Mouse (Mus musculus): ENCODE results near the gene Actl10. TPM values are rescaled to one million over a fixed set of nuclear protein-coding genes. Genes with fewer than 3 reads are reported as not detected.

Gene Actl10
- polyA plus RNA-seq (2015; fragmentation: Nextera tagmentation; extraction: Ambion mirVana): 0.33 and 0.47 TPM in 2 replicates

GRCm38 (mm10) chr2:154551476-154551875, at the start of gene Actl10:
Actl10 (plus strand) TSS chr2:154551776.
- no peak within 1 kb of the TSS for H3K27ac ChIP-seq
- H3K9me3 ChIP-seq: no peaks in the 10 kb centered on the region
- H3K4me2 ChIP-seq (replicated peaks): peak within 1 kb of the TSS; percentile 55
- H3K9ac ChIP-seq: peak within 1 kb of the TSS; percentile 36
- H3K4me3 ChIP-seq: peak within 1 kb of the TSS; percentile 19
- H3K27me3 ChIP-seq: peaks cover 39% of the 10 kb centered on the region
- no peaks in the 10 kb centered on the region for H3K36me3 ChIP-seq
- WGBS: 69% methylated on average over 4 of the region's 4 CpGs
- ATAC-seq (ENCODE audit: low FRiP score, low read depth): no peak
- peaks cover 26% of the 10 kb centered on the region for H3K4me1 ChIP-seq

GRCm38 (mm10) chr2:154507076-154507475, 44.5 kb upstream of the Actl10 start:
- no peak overlapping the region for H3K9ac ChIP-seq
- H3K4me3 ChIP-seq: no peak overlapping the region
- H3K4me1 ChIP-seq: no peaks in the 10 kb centered on the region; the same call in 1 of the 2 replicates
- 37% methylated on average over 2 of the region's 2 CpGs for WGBS
- no peak overlapping the region for H3K27ac ChIP-seq
- ATAC-seq (ENCODE audit: low FRiP score, low read depth): no peak
- H3K36me3 ChIP-seq: peaks cover 70% of the 10 kb centered on the region
- H3K27me3 ChIP-seq: no peaks in the 10 kb centered on the region
- no peaks in the 10 kb centered on the region for H3K9me3 ChIP-seq
- no peak overlapping the region for H3K4me2 ChIP-seq (replicated peaks)

GRCm38 (mm10) chr2:154507566-154508283, 43.9 kb upstream of the Actl10 start:
- Histone ChIP-seq H3K9ac (no peak overlapping the region), H3K4me1 (no peaks in the 10 kb centered on the region; the same call in 1 of the 2 replicates), H3K4me3 (no peak overlapping the region), H3K4me2 (replicated peaks) (no peak overlapping the region), H3K27me3 (no peaks in the 10 kb centered on the region), H3K36me3 (peaks cover 69% of the 10 kb centered on the region), H3K9me3 (no peaks in the 10 kb centered on the region), H3K27ac (no peak overlapping the region)
- WGBS: 70% methylated on average over 9 of the region's 9 CpGs
- ATAC-seq (ENCODE audit: low FRiP score, low read depth): no peak

GRCm38 (mm10) chr2:154508450-154508849, 43.1 kb upstream of the Actl10 start:
- peaks cover 69% of the 10 kb centered on the region for H3K36me3 ChIP-seq
- no peak overlapping the region for H3K4me2 ChIP-seq (replicated peaks)
- WGBS: 94% methylated on average over 4 of the region's 4 CpGs
- H3K27me3 ChIP-seq: no peaks in the 10 kb centered on the region
- no peak for ATAC-seq (ENCODE audit: low FRiP score, low read depth)
- H3K27ac ChIP-seq: no peak overlapping the region
- H3K9ac ChIP-seq: no peak overlapping the region
- no peaks in the 10 kb centered on the region for H3K9me3 ChIP-seq
- no peaks in the 10 kb centered on the region; the same call in 1 of the 2 replicates for H3K4me1 ChIP-seq
- H3K4me3 ChIP-seq: no peak overlapping the region

GRCm38 (mm10) chr2:154510141-154510540, 41.4 kb upstream of the Actl10 start:
- no peak overlapping the region for H3K27ac ChIP-seq
- 95% methylated on average over 3 of the region's 3 CpGs for WGBS
- no peaks in the 10 kb centered on the region for H3K27me3 ChIP-seq
- no peaks in the 10 kb centered on the region; the same call in 1 of the 2 replicates for H3K4me1 ChIP-seq
- no peak overlapping the region for H3K4me3 ChIP-seq
- H3K36me3 ChIP-seq: peaks cover 59% of the 10 kb centered on the region
- no peak for ATAC-seq (ENCODE audit: low FRiP score, low read depth)
- H3K9me3 ChIP-seq: no peaks in the 10 kb centered on the region
- H3K4me2 ChIP-seq (replicated peaks): no peak overlapping the region
- H3K9ac ChIP-seq: no peak overlapping the region

GRCm38 (mm10) chr2:154516944-154517343, 34.6 kb upstream of the Actl10 start:
- no peak for ATAC-seq (ENCODE audit: low FRiP score, low read depth)

GRCm38 (mm10) chr2:154517424-154517823, 34.2 kb upstream of the Actl10 start:
- Histone ChIP-seq H3K9ac (no peak overlapping the region), H3K4me2 (replicated peaks) (no peak overlapping the region), H3K9me3 (no peaks in the 10 kb centered on the region), H3K27ac (no peak overlapping the region), H3K36me3 (peaks cover 55% of the 10 kb centered on the region), H3K27me3 (no peaks in the 10 kb centered on the region), H3K4me1 (no peaks in the 10 kb centered on the region), H3K4me3 (no peak overlapping the region)
- 94% methylated on average over 5 of the region's 5 CpGs for WGBS
- ATAC-seq (ENCODE audit: low FRiP score, low read depth): no peak

More at GRCm38 (mm10) chr2:154516944-154517343, 34.6 kb upstream of the Actl10 start:
- Histone ChIP-seq H3K27ac (no peak overlapping the region), H3K4me1 (no peaks in the 10 kb centered on the region), H3K36me3 (peaks cover 57% of the 10 kb centered on the region), H3K27me3 (no peaks in the 10 kb centered on the region), H3K9me3 (no peaks in the 10 kb centered on the region), H3K4me3 (no peak overlapping the region), H3K9ac (no peak overlapping the region), H3K4me2 (replicated peaks) (no peak overlapping the region)
- WGBS: 86% methylated on average over 3 of the region's 3 CpGs

GRCm38 (mm10) chr2:154521449-154521848, 30.1 kb upstream of the Actl10 start:
- ATAC-seq (ENCODE audit: low FRiP score, low read depth): no peak
- no peaks in the 10 kb centered on the region for H3K9me3 ChIP-seq
- no peak overlapping the region for H3K4me2 ChIP-seq (replicated peaks)
- peaks cover 80% of the 10 kb centered on the region for H3K36me3 ChIP-seq
- H3K27ac ChIP-seq: no peak overlapping the region
- no peaks in the 10 kb centered on the region for H3K27me3 ChIP-seq
- H3K4me1 ChIP-seq: no peaks in the 10 kb centered on the region
- no peak overlapping the region for H3K4me3 ChIP-seq
- no peak overlapping the region for H3K9ac ChIP-seq

- H3K9ac ChIP-seq: no peak overlapping the region
- H3K27ac ChIP-seq: no peak overlapping the region
- 93% methylated on average over 5 of the region's 5 CpGs for WGBS
- H3K36me3 ChIP-seq: peaks cover 80% of the 10 kb centered on the region
- no peak overlapping the region for H3K4me3 ChIP-seq
- no peaks in the 10 kb centered on the region for H3K4me1 ChIP-seq
- H3K4me2 ChIP-seq (replicated peaks): no peak overlapping the region
- H3K9me3 ChIP-seq: no peaks in the 10 kb centered on the region
- no peaks in the 10 kb centered on the region for H3K27me3 ChIP-seq
- no peak for ATAC-seq (ENCODE audit: low FRiP score, low read depth)
Measured at GRCm38 (mm10) chr2:154522334-154522733, 29.2 kb upstream of the Actl10 start.

GRCm38 (mm10) chr2:154525285-154525684, 26.3 kb upstream of the Actl10 start:
- H3K9me3 ChIP-seq: no peaks in the 10 kb centered on the region
- H3K27ac ChIP-seq: no peak overlapping the region
- H3K4me2 ChIP-seq (replicated peaks): no peak overlapping the region
- H3K4me1 ChIP-seq: no peaks in the 10 kb centered on the region
- H3K4me3 ChIP-seq: no peak overlapping the region
- no peaks in the 10 kb centered on the region for H3K27me3 ChIP-seq
- WGBS: 94% methylated on average over 2 of the region's 2 CpGs
- H3K36me3 ChIP-seq: peaks cover 84% of the 10 kb centered on the region
- H3K9ac ChIP-seq: no peak overlapping the region
- ATAC-seq (ENCODE audit: low FRiP score, low read depth): no peak

GRCm38 (mm10) chr2:154526531-154526930, 25.0 kb upstream of the Actl10 start:
- no peaks in the 10 kb centered on the region for H3K4me1 ChIP-seq
- no peak for ATAC-seq (ENCODE audit: low FRiP score, low read depth)
- peaks cover 86% of the 10 kb centered on the region for H3K36me3 ChIP-seq
- 80% methylated on average over 3 of the region's 3 CpGs for WGBS
- no peaks in the 10 kb centered on the region for H3K9me3 ChIP-seq
- no peaks in the 10 kb centered on the region for H3K27me3 ChIP-seq
- no peak overlapping the region for H3K27ac ChIP-seq
- no peak overlapping the region for H3K4me2 ChIP-seq (replicated peaks)
- H3K9ac ChIP-seq: no peak overlapping the region
- no peak overlapping the region for H3K4me3 ChIP-seq

- H3K27me3 ChIP-seq: no peaks in the 10 kb centered on the region
- no peak overlapping the region for H3K4me3 ChIP-seq
- no peak overlapping the region for H3K27ac ChIP-seq
- no peaks in the 10 kb centered on the region for H3K4me1 ChIP-seq
- no peak overlapping the region for H3K4me2 ChIP-seq (replicated peaks)
- H3K9ac ChIP-seq: no peak overlapping the region
- no peaks in the 10 kb centered on the region for H3K9me3 ChIP-seq
- peaks cover 89% of the 10 kb centered on the region for H3K36me3 ChIP-seq
- ATAC-seq (ENCODE audit: low FRiP score, low read depth): no peak
- 70% methylated on average over 3 of the region's 3 CpGs for WGBS
Measured at GRCm38 (mm10) chr2:154532888-154533287, 18.7 kb upstream of the Actl10 start.

Data from limb, embryonic 13.5 days (tissue).